Mouse (Mus musculus) T-cell, adult 2 months (primary cell): ENCODE results near the gene Evx2.

ENCODE experiments used
- DNase-seq: peaks from one replicate; pipeline ENCODE4 v3.0.0; 2022; ENCODE audit warnings: low spot score

The Evx2 gene

DNA sequence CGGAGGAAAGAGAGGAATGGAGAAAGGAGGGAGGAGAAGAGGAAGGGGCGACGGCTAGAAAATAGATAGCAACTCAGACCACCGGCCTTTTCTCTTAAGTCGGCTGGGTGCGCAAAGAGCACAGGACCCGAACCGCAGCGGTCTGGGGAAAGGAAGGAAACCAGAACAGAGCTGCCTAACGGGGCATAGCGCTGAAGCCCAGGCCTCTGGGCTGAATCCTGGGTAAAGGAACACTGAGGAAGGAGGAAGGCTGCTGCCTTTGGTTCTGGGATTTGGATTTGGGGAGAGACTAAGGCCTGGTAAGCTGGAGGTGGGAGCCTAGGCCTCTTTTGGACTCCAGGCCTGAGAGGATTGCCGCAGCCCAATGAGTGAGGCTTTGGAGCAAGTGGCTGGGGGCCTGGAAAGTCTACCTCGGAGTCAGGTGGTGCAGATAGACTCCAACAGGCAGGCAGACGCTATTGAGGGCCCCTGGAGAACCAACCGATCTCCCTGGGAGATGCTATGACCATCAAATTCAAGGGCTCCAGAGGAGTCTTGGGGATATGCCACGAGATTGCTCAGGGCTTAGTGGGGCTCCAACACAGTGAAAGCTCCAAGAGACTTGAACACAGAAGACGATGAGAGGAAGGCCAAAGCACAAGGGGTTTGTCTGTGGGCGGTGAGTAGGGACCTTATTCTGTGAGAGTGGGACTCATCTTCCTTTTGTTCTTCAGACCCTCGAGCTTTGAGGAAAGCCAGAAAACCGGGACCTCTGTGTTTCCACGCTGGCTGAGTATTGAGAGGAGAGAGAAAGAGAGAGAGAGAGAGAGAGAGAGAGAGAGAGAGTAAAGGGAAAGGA, 21.4 kb upstream of the Evx2 start:
- DNase-seq = no peak

DNA sequence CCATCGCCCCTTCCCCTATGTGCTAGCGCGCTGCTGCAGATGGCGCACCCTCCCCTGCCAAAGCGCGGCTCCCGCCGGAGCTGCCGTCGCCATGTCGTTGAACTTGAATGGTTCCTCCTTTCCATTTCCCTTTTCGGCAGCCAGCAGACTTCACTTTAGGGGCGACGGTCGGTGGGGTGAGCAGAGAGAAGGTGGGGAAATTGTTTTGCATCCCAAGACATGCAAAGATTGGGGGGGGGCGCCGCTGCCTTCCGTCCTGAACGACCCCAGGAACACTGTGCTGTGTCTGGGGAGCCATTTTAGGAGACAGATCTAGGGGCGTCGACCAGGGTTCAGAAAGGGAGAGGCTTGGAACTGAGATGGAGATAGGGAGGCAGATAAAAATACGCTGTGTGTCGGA, 20.6 kb upstream of the Evx2 start:
- DNase-seq = no peak

DNA sequence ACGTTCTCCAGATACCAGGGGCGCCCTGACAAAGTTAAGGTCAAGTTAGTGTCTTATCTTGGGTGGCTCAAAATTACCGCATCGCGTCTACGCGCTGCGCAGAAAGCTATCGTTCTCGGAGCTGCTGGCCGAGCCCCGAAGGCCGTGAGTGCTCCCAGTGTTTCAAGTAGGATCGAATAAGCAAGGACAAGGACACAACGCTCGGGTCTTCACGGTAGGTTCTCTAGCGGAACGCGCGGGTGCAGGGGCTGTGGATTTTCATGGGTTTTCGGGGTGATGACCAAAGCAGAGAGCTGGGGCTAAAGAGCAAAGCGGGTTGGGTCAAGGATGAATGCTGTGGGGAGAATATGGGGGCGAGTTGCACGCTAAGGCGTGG, 20.2 kb upstream of the Evx2 start:
- no peak for DNase-seq

DNA sequence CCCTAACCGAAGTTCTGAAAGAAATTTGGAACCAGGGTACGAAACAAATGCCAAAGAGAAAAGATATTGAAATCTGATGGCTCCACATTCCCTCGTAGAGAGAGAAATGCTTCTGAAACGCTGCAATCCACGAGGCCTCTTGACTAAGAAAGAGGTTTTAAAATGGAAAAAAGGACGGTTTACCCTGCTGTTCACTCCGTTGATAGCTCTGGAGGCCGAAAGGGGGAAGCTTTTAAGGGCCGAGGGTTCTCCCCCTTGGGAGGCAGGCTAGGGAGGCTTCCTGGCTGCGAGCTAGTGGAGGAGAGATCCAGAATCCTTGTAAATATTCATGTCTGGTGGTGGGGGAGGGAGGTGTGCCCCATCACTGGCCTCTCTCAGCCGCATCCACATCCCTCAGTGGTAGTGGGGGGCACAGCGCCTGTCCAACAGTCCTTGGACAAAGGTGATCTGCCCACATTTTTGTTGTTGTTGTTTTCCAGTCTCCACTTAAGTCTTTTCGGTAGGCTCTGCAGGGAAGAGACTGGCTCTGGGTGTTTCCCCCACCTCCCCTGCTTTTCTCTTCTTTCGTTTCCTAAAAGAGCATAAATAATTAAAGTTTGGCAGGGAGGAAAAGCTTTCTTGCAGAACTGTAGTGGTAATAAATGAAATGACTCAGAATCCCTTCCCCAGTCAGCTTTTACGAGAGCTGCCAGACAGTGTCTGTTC, 19.7 kb upstream of the Evx2 start, which contains the start of gene Hoxd11:
TSS of gene Hoxd11 (plus strand) at position 667 of the 705 bp plus-strand sequence.
- no peak for DNase-seq

DNA sequence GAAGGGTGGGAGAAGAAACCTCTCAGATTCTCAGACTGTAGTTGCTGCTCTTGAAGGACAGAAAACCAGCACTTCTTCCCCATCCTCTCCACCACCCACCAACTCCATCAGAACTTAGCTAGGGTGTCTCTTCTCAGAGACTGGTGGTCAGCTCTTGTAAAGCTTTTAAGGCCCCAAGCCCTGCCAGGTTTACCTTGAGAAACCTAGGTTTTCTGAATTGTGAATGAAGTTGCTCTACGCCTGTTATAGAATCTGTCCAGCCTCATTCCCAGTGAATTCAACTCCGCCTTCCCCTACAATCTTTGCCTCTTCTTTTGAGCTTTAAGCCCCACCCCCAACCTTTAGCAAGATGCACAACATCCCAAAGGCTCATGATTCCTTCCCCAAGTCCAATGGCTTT, 17.7 kb upstream of the Evx2 start:
- no peak for DNase-seq

DNA sequence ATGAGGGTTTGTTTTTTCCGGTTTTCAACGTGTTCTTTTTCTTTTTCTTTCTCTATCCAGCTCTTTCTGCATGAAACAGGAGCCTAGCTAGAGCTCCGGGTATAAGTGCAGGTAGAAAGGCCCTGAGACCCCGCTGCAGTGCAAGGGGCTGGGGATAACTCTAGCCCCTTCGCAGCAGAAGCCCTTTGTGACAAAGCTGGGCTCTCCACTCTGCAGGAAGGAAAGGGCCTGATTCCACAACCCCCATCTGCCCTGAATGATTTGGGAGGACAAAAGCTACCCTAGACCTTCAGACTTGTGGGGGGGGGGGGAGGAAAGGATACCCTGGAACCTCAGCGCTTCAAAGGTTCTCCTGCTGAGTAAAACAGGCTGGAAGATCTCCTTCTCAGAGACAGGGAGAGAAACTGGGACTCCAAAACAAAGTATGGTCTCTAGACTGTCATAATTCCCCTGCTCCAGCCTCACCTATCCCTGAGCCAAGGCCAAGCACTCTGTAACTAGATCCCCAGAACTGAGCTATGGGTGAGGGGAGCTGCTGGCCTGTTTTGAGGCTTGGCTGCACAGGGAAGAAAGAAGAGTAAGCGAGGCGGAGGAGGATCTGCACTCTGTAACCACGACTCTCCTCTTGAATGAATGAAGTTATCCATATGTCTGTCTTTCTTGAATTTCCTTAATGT, 17.2 kb upstream of the Evx2 start:
- no peak for DNase-seq

DNA sequence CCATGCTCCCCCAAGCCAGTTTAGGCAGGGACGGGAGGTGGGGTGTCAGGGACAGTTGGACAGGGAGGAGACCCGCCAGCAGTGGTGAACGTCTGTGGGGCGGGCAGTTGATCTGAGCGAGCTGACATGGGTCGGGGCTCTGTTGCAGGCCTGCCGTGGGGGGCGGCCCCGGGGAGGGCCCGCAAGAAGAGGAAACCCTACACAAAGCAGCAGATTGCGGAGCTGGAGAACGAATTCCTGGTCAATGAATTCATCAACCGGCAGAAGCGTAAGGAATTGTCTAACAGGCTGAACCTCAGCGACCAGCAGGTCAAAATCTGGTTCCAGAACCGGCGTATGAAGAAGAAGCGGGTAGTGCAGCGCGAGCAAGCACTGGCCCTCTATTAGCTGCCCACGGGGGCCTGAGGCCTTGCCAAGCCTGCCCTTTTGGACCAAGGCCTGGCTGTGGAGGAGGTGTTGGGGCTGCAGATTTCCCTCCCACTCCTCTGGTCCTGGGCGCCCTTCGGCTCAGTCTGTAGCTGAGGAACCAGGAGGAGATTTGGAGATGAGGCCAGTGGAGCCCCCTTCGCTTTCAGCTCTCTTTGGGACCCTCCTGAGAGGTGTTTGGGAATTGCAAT, 16.4 kb upstream of the Evx2 start:
- no peak for DNase-seq

DNA sequence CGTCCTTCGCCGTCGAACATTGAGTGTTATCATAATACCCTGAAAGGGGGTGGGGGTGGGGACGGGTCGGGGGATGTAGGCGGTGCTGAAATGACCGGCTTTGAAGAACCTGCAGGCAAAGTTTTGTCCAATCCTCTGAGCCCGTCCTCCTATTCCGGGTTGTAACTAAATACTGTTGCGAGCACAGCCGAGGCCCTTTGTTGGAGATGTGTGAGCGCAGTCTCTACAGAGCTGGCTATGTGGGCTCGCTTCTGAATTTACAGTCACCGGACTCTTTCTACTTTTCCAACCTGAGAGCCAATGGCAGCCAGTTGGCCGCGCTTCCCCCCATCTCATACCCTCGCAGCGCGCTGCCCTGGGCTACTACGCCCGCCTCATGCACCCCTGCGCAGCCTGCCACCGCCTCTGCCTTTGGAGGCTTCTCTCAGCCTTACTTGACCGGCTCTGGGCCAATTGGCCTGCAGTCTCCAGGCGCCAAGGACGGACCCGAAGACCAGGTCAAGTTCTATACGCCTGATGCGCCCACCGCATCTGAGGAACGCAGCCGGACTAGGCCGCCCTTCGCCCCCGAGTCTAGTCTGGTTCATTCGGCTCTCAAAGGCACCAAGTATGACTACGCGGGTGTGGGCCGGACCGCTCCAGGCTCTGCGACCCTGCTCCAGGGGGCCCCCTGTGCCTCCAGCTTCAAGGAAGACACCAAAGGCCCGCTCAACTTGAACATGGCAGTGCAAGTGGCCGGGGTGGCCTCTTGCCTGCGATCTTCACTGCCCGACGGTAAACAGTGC, 15.7 kb upstream of the Evx2 start, which contains the start of gene Hoxd12:
TSS of gene Hoxd12 (plus strand) at position 133 of the 785 bp plus-strand sequence.
- no peak for DNase-seq

DNA sequence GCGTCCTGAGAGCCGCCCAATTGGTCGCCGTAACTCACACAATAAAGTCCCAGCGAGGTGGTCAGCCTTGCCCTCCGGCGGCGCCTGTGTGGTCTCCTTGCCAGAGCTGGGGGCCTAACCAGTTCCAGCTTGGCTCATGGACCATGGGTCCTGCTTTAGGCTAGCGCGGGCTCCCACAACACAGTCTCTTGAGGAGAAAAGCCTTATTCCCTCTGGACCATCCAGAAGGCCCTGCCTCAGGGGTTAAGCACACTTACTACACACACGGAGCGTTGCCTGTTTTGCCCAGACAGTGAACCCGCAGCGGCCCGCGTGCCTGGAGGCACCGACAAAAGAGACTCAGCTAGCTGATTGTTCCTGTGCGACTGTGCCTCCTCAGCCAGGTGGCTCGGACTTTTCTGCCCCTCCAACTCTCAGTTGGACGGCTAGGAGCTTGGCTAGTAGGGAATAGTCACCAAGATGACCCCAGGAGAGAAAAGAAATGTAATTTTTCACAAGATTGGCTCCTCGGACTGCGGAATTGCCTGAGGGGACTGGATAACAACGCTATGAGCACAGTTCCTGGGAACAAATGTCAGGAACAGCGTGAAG, 14.6 kb upstream of the Evx2 start:
- no peak for DNase-seq

DNA sequence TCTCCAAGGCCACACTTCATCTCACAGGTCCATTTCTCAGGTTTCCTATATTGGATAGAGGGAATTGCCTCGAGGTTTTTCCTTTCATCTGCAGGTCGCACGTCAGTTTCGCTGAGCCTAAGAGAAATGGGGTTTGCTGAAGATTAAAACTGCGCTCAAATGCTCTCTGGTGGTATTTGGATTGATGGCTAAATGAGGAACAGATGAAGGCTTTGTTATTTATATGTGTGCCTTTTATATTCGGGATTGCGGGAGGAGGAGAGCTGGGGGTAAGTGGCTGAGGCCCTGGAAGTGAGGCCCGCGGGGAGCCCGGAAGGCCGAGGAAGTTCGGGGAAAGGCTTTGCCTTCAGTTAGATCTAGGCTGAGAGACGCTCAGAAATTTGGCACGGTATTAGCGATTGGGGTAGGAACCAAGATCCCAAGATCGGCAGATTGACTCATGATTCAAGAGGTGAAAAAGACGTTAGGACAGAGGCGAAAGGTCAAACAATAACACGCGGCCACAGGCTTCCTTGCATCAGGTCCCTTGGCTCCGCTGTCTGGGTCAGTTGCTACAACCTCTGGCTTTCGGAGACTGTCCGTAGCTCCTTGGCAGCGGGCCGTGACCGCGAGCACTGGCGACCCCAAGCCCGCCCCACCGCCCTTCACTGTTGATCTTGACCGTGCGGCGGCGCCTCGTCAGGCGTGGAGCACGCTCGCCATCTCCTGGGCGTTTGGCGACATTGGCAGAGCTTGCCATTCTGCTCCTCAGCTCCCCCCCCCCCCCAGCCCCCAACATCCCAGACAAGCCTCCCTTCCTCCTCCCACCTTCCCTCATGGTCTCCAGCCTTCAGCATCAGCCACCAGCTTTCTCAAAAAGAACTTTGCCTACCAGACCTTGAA, 13.4 kb upstream of the Evx2 start:
- DNase-seq = peak; percentile 43

DNA sequence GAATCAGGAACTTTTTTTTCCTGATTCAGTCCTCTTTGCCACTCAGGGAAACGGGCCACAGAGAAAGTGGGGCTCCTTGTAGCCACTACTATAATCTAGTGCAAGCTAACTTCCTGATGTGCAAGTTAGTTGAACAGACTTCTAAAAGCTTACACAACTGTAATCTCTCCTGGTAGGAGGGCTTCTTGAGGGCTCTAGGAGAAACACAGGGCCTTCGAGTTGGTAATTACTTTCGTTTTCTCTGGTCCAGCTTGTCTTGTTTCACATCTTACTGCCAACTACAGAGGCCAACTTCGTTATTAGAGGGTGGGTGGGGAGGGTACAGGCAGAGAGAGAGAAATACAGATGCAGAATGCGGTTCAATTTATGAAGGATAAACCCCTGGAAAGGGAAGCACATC, 12.5 kb upstream of the Evx2 start:
- DNase-seq = no peak

DNA sequence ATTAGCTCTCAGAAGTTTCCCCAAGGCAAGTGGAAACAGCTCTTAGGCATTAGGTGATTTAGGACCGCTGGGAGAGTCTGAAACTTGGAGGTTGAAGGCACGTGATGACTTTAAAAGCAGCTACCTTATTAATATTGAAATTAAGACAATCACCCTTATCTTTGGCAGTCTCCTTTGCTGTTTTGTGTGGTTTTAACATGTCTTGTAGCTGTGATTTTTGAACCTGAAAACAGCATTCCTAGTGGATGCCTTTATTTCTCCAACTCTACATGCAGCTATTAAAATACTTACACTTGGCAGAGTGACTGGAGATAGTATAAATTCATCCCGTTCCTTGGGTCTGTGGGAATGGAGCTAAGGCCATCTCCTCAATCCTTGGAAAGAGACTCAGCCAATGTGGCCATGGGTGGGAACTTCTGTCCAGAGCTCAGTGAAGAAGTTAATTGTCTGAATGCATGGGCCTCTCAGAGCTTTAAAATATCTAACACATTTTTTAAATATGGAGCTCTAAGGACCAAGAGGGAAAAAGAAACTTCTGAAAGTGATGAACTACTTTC, 11.4 kb upstream of the Evx2 start:
- DNase-seq = no peak

DNA sequence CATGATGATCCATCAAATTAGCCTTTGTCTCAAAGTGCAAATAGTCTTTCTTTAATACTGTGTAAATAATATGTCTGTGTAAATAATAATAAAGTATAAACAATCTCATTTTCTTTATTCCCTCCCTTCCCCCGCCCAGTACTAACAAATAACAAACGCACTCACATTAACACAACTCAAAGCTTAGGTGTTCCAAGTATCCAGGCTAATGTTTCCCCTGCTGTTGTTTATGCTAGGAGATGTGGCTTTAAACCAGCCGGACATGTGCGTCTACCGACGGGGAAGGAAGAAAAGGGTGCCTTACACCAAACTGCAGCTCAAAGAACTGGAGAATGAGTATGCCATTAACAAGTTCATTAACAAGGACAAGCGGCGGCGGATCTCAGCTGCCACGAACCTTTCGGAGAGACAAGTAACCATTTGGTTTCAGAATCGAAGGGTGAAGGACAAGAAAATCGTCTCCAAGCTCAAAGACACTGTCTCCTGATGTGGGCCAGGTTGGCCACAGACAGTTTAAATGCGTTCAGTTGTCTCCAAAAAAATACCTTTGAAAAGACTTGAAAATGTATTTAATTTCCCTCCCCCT, 10.4 kb upstream of the Evx2 start:
- DNase-seq = no peak

DNA sequence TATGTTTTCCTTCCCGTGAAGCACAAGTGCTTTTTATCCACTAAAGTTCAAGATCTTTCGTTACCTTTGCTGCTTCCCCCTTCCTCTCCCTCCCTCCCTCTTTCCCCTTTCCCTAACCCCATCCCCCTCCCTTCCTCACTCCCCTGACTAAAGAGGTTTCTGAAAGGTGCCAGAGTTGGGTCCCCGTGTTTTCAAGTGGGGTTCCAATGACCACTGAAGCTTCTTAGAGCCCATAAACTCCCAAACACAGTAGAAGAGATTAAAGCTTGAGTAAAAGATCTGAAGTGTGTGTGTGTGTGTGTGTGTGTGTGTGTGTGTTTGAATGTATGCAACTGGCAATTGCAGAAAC, 9.8 kb upstream of the Evx2 start:
- no peak for DNase-seq

DNA sequence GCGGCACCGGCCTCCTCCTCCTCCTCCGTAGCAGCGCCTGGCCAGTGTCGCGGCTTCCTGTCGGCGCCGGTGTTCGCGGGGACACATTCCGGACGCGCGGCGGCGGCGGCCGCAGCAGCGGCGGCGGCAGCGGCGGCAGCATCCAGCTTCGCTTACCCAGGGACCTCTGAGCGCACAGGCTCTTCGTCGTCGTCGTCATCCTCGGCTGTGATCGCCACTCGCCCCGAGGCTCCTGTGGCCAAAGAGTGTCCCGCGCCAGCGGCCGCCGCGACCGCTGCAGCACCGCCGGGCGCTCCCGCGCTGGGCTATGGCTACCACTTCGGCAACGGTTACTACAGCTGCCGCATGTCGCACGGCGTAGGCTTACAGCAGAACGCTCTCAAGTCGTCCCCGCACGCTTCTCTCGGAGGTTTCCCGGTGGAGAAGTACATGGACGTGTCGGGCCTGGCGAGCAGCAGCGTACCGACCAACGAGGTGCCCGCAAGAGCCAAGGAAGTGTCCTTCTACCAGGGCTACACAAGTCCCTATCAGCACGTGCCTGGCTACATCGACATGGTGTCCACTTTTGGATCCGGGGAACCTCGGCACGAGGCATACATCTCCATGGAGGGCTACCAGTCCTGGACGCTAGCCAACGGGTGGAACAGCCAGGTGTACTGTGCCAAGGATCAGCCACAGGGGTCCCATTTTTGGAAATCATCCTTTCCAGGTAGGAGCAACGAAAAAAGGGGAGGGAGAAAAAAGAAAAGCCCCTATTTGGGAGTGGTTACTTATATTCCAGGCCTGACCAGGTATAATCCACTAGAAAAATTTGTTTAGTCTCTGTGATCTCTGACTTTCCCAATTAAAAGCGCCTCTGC, 9.2 kb upstream of the Evx2 start:
- no peak for DNase-seq

DNA sequence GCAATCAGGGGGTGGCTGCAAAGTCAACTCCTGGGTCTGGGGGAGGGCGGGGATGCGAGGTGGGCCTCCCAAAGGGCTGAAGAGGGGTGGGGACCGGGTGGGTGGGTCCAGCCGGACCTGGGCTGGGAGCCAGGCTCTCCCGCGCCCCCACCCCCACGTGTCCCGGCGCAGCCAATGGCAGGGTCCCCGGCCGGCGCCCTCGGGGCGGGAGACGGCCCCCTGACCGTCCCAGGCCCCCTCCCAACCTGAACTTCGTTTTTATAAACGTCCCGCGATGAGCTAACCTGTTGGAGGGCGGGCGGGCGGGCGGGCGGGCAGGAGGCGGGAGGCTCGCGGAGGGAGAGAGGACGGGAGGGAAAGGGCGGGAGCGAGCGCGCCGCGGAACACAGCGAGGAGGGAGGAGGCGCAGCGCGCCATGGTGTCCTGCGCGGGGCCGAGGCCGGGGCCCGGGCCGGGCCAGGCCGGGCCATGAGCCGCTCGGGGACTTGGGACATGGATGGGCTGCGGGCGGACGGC, 8.5 kb upstream of the Evx2 start, which contains the start of gene Hoxd13:
TSS of gene Hoxd13 (plus strand) at position 469 of the 516 bp plus-strand sequence.
- DNase-seq = no peak

DNA sequence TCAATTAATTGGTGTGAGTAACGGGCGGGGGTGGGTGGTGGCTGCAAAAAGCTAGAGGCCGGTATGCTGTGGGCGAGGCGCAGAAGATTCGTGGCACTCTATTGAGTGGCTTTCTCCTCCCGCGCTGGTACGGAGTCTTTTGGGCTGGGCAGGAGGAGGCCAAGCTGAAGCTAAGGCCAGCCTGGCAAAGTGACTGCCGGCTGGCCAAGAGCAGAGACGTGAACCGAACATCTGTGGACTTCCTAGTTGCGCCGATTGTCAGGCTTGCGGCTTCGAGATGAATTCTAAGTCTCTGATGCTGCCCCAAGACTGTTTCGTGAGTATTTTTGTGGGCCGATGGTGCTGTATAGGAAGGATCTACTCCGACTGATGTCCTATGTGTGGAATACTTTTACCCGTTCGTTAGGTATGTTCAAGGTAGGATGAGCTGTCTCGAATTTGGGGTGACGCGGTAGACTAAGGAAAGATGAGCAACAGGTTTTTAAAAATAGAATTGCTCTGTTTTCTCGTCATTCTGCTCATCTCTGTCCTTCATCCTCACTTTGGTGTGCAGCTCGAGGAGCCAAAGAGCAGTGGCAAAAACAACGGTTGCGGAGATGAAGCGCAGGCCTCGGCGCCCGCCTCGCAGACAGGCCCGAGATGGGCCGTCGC, 8.0 kb upstream of the Evx2 start:
- no peak for DNase-seq

DNA sequence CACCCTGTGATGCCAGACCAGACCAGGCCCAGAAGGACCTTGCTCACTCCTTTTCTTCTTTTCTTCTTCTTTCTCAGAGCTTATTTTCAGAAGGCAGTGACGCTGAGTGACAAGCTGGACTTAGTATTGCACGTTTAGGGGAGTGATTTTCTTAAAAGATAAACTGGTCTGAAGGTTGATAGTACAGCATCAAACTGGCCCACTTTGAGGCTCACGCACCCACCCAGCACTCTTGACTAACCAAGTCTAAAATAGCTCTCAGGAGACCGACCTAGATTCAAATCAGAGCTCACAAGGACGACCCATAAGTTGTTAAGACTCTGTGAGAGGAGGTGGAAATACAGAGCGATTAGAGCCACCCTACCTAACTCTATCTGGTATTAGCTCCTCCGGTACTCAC, 7.1 kb upstream of the Evx2 start:
- DNase-seq = no peak
